Mouse (Mus musculus) heart, adult 8-10 months (tissue): ENCODE data around the gene Thsd7a. TPM values are rescaled to one million over a fixed set of nuclear protein-coding genes. Genes with fewer than 3 reads are reported as not detected.

Source experiments
- DNase-seq: peaks from one replicate; pipeline ENCODE4 v3.0.0; 2022; ENCODE audit warnings: low spot score
- total RNA-seq, 4 experiments: library from RNA; stranded (reverse); gene quantifications; 2 replicates each; pipeline ENCODE4 v1.2.4; 2022

The Thsd7a gene
- total RNA-seq, 4 experiments from 2014 or later: 10.3 to 18.1 (median 12.1) TPM

DNA sequence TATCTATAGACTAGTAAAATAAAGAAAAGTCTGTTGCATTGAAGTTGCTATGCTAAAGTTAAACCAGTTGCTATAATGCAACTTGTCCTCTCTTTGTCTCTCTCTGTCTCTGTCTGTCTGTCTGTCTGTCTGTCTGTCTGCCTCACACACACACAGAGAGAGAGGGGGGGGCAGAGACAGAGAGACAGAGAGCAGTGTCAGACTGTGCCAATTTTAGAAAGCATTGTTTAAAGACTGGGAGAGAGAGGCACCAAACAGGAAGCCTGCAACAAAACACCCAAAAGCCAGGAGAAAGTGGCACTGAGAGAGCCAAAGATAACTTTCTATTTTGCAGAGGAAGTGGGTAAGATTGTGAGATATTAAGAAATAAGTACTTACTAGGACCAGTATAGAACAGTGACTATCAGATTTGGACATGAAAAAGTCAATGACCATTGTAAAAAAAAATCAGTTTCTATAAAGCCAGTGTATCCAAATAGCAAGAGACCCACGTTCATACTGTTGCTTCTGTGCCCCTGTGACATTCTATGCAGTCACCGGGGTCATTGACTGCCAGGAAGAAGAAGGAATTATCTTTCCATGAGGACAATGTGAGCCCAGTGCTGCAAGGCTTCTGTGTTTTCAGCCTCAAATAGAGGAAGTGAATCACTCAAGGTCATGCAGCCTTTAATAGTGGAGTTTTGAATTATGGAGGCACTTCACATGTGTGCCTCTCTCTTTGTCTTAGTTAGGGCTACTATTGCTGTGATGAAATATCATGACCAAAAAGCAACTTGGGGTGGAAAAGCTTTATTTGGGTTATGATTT lies 355.4 kb downstream of the Thsd7a start:
- no peak for DNase-seq

DNA sequence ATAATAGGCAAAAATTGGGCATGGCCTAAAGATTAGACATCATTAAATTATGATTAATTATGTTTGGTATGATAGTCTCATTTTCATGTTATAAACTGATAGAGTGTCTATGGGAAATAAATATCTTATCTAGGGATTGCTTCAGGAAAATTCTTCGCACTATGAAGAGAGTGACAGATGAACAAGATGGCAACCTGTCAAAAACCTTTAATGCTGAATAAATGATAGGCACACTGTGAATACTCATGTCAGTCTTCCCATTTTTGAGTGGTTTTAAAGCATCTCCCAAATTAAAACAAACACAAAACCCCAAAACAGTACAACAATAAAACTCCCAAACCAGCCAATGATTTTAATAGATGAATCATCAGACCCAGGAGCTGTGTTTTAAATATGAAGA lies 362.5 kb downstream of the Thsd7a start:
- no peak for DNase-seq

DNA sequence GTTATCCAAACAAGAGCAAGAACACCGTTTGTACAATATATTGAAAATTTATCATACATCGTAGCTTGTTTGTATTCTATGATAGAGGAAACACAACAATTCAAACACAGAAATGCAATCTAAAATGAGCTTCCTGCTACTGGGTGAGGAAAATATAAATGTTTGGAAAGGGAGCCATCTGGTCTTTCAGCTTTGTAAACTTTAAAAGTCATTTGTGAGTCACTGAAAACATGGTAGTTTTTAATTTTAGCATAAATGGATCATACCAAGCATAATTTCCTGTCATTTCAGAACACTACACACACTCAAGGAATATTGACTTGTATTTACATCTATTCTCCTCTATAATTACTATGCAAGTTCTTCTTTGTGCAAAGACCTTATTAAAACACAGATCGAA lies 363.6 kb downstream of the Thsd7a start:
- no peak for DNase-seq

DNA sequence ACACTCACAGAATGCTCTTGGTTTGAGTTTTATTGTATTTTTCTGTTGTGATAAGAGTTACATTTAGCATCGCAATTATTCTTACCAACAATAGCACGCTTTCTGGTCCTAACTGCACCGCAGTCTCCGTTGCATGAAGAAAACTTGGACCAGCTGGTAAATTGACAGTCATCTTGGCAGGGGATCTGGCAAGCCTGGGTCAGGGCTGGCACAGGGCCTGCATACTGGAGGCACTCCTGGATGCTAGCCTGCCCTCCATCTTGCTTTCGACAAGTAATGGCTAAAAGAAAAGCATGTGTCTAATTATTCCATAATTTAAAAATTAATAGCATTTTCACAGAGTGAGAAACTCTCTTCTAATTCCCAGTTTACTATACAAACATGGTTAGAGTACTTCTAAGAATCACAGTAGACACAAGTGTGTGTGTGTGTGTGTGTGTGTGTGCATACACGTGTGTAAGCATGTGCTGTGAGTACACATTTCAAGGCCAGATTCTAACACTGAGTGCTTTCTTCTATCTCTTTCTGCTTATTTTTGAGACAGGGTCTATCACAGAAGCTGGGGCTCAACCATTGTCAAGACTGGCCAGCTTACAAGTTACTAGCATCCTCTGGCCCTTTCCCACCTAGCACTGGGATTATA lies 368.0 kb downstream of the Thsd7a start:
- peak; percentile 49 for DNase-seq

DNA sequence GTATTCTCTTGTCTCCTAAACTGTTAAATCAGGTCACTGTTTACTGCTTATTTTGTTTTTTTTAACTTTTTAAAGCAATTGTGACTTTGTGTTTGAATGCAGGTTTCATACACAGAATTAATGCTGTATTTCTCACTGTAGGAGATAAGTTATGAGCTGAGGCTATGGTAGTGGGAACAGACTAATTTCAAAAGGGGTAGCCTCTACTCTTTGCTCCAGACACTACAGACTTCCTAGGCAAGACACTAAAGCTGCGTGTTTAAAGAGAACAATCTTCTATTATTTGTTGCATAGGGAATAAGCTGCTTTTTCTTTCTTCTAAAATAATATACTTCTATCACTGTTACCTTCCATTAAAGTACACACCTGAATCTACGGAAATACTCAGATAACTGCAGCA lies 368.5 kb downstream of the Thsd7a start:
- no peak for DNase-seq

DNA sequence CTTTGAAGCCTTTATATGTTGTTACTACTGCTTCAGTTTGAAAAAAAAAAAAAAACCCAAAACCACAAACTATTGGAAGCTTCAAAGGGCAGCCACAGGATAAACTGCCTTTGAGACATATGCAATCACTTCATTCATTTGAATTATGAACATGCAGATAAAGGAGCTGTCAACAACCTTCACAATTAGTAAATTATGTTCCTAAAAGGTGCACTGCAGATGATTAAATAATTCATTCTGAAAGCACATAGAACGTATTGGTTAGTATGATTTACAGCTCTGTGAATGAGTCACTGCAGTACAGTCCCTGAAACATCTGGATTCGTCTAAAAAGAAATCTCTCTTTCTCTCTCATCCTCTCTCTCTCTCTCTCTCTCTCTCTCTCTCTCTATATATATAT lies 390.5 kb downstream of the Thsd7a start:
- no peak for DNase-seq

DNA sequence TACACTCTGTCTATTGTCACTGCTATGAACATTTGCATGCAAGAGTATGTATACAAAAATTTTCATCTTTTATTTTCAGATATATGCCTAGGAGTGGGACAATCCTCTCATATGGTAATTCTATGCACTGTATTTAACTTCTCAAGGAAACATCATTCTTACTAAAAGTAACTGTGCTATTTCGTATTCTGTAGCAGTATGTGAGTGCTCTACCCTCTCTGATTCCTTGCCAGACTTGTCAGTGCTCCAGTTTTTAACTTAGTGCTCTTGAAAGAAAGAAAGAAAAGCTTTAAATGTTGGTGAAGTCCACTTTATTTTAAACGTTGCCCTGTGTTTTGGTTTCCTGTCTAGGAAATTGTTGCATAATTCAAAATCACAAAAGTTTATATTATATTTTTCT lies 395.6 kb downstream of the Thsd7a start:
- no peak for DNase-seq

DNA sequence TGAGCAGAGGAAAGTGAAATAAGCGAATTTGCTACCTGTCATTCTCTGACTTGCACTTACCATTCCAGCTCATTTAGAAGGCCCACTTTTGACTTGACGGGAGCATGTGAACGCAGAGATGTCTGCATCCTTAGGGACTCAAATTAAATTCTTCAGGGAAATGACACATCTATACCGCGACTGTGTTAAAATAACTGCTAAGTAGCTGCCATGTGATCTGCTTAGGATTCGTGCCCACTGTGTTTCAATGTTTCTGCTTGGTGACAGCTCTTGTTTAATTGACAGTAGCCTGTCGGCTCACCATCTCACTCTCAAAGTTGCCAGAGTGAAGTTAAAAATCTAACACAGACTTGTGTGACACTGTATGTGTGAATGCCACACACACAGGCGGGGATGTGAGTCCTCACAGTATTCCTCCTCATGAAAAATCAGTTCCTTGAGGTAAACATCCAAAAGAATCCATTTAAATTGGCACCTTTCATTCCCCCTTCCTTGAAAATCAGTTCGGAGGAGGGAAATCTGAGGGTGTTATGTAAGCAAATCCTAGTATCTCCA lies 397.0 kb downstream of the Thsd7a start:
- DNase-seq: no peak

DNA sequence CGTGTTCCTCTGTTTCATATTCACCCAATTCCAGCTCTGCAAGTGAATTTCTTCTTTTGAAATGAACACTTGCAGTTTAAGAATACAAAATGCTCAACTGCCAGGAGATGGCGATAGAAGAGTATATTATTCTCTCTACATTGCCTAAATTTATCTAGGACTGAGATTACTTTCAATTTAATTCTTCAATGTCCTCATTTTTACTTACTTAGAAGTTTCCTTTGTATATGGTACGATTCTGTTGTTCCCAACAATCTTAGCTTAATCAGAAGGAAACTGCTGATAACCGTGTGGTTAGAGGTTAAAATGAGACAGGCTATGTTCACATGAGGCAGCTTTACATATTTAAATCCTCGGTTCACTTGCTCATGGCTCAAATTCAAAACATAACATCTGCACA lies 398.5 kb downstream of the Thsd7a start:
- peak; percentile 31 for DNase-seq

DNA sequence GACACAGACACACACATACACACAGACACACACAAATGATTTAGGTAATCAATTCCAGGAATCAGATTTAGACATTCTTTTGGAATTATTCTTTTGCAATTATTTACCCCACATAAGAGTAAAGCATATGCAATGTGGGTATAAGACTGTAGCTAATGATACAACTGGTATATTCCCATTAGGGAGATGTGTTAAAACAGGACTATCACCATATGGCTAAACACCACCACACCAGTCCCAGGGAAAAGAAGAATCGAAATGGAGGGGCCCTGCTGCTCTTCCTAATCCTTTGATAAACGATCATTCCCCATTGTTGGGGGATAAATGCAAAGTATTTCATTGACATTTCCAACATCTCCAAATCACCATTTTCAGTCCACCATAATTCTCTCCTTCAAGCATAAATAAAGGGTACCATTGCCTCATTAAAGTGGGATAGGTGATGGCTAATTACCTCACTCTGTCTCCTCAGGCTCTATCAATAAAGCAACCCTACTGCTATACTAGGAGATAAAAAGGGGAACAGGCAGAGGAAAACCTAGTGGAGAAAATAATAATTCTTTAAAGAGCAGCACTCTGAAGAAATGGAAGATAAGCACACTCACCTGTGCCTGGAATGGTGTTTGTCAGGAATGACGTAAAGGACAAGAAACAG lies 400.0 kb downstream of the Thsd7a start:
- DNase-seq: no peak

DNA sequence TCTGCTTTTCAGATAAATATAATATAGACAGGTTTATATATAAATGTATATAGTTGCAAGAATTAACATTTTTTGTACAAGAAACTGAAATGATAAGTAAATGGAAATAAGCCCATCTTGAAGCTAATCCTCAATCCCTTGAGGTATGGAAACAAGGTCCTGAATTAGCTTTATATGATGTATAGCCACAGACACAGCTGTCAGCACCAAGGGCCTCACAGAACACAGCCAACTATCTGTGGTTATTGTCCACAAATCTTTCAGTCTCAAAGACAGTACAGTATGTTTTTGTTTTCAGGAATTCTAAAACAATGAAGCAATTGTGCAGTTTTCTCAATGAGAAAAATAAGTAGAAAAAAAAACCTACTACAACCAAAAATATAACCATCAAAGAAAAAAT lies 400.5 kb downstream of the Thsd7a start:
- DNase-seq: no peak

DNA sequence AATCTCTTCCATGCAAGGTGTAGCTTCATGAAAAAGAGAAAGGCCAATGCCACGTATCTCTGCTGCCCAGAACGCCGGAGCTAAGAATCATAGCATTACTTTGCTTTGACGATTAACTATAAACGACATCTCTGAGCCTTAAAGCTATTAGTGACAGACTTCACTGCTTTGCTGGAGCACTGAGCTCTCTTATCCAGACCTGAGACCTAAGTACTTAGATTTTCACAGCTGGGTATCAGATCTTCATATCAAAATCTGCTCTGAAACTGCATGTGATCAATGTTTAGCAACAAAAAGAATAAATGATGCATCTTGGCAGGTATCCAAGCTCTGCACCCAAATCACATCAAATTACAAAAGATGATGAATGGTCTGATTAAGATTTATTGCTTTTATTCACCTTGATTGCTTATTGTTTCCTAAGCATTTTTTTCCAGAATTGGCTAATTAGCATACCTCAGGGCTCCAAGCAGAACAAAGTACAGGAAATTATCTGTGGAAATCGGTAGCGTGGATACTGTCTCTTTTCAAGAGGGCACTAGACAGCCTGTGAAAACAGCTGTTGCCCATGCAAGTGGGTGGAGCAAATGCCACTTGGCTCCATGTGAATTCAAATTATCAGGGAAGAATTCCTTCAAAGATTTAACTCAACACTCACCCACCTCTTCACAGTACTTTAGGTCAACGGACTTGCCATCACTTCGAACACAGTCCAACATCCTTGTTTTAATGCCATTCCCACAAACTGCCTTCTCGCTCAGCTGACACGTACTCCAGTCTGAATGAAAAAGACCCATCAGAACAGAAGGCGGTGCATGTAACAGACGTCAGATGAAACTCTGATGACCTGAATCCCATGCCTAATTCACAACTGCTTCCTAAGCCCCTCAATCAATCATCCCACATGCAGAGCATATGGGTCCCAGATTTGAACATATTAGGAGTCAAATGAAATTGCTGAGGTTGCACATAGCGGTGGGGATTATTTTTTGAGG lies 412.3 kb downstream of the Thsd7a start:
- DNase-seq: no peak

DNA sequence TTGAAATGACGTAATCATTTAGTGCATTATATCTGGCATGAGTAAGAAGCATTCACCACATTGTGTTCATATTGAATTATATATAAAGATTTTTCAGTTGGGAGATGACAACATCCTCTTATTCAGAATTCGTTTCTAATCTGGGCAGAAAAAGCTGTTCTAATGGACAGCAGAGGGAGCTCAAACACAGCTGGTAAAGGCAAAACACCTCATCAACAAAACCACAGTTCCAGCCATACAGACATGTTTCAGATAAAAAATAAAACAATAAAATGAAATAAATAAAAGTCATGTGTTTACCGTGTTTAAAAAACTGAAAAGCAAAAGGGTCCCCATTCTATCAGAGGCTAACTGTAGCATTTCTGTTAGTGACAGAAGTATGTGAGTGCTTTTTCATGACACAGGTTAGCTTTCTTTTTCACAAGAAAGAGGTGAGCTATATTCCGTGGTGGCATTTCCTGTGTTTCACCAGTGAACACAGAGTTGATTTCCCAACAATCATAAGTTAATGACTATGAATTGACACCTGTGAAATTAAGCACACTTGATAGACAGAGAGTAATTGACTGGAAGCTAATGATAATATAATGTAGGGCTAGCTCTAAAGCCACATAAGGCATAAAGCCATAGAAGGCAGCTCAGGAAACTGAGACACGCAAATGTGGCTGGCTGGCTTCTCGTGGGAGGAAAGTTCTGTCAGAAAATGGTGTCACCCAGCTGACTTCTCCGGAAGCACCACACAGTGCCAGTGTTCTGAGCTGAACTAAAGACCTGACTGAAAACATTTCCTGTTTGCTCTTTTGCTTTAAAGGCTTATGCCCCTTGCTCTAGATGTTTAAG lies 433.9 kb downstream of the Thsd7a start:
- no peak for DNase-seq

DNA sequence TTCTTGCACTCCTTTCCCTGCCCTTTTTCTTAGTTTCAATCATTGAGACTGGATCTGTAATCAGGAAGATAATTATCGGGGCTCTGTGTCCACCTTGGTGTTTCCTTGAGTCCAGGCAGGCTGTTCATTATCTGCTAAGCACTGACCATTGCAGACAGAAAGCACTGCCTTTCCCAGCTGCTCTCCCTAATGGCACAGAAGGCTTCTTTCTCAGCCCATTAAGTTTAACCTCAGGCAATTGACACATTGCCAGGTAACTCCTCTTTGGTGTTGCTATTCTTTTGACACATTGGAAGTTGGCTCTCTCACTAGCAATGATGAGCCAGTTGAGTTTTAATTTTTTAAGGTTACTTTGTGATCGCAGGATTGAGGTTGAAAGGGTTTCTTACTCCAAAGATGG lies 441.7 kb downstream of the Thsd7a start:
- no peak for DNase-seq

DNA sequence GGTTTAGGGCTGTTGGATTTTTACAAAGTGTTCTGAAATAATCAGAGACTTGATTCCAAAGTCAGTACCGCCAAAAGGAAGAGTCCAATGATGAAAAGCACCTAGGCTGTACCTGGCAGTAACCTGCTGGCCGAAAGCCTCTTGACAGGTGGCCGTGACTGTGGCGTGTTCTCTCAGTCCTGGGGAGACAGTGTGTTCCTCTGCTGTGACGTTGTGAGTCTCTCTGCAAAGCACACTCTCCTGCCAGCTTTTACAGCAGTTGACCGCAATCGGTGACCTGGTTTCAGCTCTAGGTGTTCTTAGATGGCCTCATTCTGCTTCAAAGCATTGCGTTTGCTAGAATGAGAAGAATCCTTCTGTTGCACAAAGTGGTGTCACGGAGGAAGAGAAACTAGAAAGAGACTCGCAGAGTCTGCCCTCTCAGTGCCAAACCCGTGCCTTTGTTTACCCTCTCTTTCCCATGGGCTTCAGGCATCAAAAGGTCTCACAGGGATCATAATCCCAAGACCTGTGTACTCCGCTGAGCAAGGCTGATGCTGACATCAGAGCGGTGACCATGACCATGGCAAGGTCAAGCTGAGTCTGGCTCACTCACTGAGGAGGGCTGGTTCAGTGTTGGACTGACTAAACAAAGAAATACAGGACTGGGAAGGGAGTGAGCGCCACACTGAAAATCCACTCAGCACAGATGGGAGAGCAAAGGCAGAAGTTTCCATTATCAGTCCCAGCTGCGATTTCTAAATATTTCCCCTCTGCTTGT lies 486.4 kb downstream of the Thsd7a start:
- DNase-seq: no peak
